Mouse (Mus musculus): Measurements from ENCODE around the gene Iqcb1. TPM values are rescaled to one million over a fixed set of nuclear protein-coding genes. Genes with fewer than 3 reads are reported as not detected.

Iqcb1 gene
- polyA plus RNA-seq (2015; fragmentation: Nextera tagmentation; extraction: Ambion mirVana), result 11.8 and 13.1 TPM in 2 replicates

DNA sequence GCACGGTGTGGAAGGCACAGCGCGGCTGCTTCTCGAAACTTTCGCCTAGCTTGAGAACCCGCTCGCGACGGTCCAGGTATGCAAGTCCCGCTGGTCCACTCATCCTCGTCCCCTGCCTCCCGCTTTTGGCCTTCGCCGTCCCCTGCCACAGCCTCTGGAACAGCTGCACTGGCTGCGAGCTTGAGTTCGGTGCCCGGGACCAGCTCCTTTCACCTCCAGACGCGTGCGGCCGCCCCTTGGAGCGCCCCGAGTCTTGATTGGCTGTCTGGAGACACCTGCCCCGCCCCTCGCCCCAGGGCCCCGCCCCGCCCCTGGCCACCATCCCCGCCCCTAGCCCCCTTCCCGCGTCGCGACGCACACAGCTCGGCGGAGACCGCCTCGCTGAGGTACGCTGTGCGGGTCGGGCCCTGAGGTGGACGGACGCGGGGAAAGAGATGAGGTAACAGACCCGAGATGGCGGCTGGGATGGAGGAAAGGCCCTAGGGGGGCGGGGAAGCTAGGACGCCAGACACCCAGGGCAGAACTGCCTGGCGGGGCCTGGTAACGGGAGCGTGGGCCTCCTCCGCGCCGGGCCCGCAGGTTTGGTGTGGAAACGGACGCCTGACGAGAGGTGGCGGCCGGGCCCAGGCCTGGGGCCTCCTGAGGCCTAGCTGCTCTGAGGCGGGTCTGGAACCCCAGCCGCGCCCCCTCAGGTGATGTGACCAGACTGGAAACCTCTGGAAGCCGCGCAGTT lies at the start of gene Iqcb1:
Iqcb1 (plus strand) TSS at position 332 of the 733 bp plus-strand sequence.
- H3K4me1 ChIP-seq (ENCODE audit: insufficient read depth, low read depth, low read length), result no peaks in the 10 kb centered on the region
- no peaks in the 10 kb centered on the region for H3K27me3 ChIP-seq (replicated peaks; ENCODE audit: insufficient read depth, low read length)
- H3K27ac ChIP-seq (ENCODE audit: low read length), result peak within 1 kb of the TSS; percentile 43; the same call in 1 of the 2 replicates
- DNase-seq (ENCODE audit: low spot score) (peak; percentile 86), ATAC-seq (peak; percentile 99)
- 2% methylated on average over 63 of the region's 64 CpGs for WGBS
- no peak for TF ChIP-seq EP300 (IDR thresholded peaks at IDR 0.05)
- TF ChIP-seq CTCF (IDR thresholded peaks at IDR 0.05), result no peak
- peak within 1 kb of the TSS; percentile 95 for H3K4me3 ChIP-seq (ENCODE audit: low read depth, low read length)
- no peaks in the 10 kb centered on the region for H3K36me3 ChIP-seq (ENCODE audit: insufficient read depth, low read length)
- peak within 1 kb of the TSS; percentile 77 for H3K9ac ChIP-seq (replicated peaks; ENCODE audit: low read depth)
- H3K9me3 ChIP-seq (ENCODE audit: low read length), result no peaks in the 10 kb centered on the region
- H3K4me2 ChIP-seq (replicated peaks; ENCODE audit: low read depth, low read length), result peak within 1 kb of the TSS; percentile 92

DNA sequence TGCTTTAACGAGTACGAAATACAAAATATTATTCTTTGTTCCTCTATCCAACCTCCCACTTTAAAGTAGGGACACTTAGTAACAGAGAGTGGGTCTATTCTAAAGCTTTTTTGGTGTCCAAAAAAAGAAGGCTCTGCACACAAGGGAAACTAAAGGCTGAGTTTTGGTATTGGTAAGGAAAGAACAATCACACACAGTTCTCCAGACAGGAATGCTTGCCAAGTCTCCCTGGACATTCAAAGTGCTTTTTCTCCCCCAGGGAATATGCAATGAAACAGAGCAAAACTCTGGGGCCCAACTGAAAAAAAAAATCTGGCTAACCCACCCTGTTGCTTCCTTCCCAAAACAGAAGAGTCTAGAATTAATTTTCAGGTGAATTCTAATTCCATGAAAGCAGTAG lies 44.0 kb upstream of the Iqcb1 start:
- ATAC-seq (no peak), DNase-seq (ENCODE audit: low spot score) (peak; percentile 27)

DNA sequence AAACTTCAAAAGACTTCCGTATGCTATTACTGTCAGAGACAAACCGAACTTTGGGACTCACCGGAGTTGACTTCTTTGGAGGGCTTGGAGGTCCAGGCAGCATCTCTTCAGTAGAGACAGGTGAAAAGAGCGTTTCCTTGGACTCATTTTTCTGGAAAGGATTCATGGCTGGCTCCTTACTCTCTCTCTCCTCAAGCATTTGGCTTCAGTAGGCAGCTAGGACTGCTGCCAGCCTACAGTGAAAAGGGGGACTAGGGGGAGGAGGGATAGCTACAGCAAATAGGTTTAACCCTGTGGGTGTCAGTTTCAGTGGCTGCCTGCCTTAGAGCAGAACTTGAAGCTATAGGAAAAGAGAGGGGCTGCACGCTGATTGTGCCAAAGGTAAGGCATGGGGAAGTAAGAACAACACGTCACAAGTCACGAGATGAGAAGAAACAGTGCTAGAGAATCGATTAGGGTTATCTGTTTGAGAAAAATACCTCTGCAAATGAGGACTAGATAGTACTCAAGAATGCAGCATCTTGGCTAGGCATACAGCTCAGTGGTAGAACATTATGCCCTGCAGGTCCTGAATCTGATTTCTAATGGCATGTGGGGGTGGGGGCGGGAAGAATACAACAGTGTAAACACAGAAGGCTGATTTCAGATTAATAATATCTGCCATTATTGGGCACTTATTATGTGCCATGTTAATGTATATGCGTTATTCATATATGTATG lies 43.4 kb upstream of the Iqcb1 start, which contains the start of gene Slc15a2:
Slc15a2 (minus strand) TSS at position 369 of the 720 bp plus-strand sequence.
- peak; percentile 66 for DNase-seq (ENCODE audit: low spot score)
- Histone ChIP-seq H3K4me1 (ENCODE audit: insufficient read depth, low read depth, low read length) (no peaks in the 10 kb centered on the region; the same call in 1 of the 2 replicates), H3K4me3 (ENCODE audit: low read depth, low read length) (peak within 1 kb of the TSS; percentile 39), H3K4me2 (replicated peaks; ENCODE audit: low read depth, low read length) (peak within 1 kb of the TSS; percentile 42), H3K27me3 (replicated peaks; ENCODE audit: insufficient read depth, low read length) (no peaks in the 10 kb centered on the region), H3K36me3 (ENCODE audit: insufficient read depth, low read length) (no peaks in the 10 kb centered on the region), H3K9me3 (ENCODE audit: low read length) (no peaks in the 10 kb centered on the region), H3K27ac (ENCODE audit: low read length) (peak within 1 kb of the TSS; percentile 5; the same call in 1 of the 2 replicates), H3K9ac (replicated peaks; ENCODE audit: low read depth) (peak within 1 kb of the TSS; percentile 20; the same call in 1 of the 2 replicates)
- ATAC-seq, result no peak
- TF ChIP-seq CTCF (IDR thresholded peaks at IDR 0.05) (no peak), EP300 (IDR thresholded peaks at IDR 0.05) (no peak)
- 48% methylated on average over 10 of the region's 10 CpGs for WGBS

More for the DNA sequence above, 44.0 kb upstream of the Iqcb1 start:
- Histone ChIP-seq H3K4me3 (ENCODE audit: low read depth, low read length) (peak overlapping the region; percentile 39), H3K9ac (replicated peaks; ENCODE audit: low read depth) (peak overlapping the region; percentile 20; the same call in 1 of the 2 replicates), H3K4me2 (replicated peaks; ENCODE audit: low read depth, low read length) (peak overlapping the region; percentile 42), H3K36me3 (ENCODE audit: insufficient read depth, low read length) (no peaks in the 10 kb centered on the region), H3K9me3 (ENCODE audit: low read length) (no peaks in the 10 kb centered on the region), H3K27me3 (replicated peaks; ENCODE audit: insufficient read depth, low read length) (no peaks in the 10 kb centered on the region), H3K27ac (ENCODE audit: low read length) (peak overlapping the region; percentile 5; the same call in 1 of the 2 replicates), H3K4me1 (ENCODE audit: insufficient read depth, low read depth, low read length) (no peaks in the 10 kb centered on the region; the same call in 1 of the 2 replicates)
- TF ChIP-seq EP300 (IDR thresholded peaks at IDR 0.05) (no peak), CTCF (IDR thresholded peaks at IDR 0.05) (no peak)
- 60% methylated on average over 2 of the region's 2 CpGs for WGBS

DNA sequence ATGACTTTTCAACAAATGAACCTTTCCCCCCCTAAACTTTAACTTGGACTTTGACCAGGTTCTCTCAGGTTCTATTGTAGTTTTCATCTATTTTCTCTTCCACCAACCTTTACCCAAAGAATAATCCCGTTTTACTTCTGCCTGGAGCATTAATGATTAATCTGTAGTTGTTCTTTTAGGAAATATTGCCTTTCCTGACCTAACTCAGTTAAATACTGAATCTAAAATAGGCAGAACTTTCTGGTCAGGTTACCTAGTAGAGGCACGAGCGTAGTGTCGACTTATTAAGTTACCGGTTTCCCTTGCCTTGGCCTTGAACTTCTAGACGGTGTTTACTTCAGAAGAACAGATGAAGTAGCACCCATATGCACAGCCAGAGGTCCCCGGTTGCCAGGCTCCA lies 41.7 kb upstream of the Iqcb1 start:
- H3K9ac ChIP-seq (replicated peaks; ENCODE audit: low read depth), result no peak overlapping the region
- ATAC-seq (no peak), DNase-seq (ENCODE audit: low spot score) (no peak)
- no peak overlapping the region for H3K4me3 ChIP-seq (ENCODE audit: low read depth, low read length)
- WGBS, result 76% methylated on average over 7 of the region's 7 CpGs
- H3K27ac ChIP-seq (ENCODE audit: low read length), result no peak overlapping the region
- TF ChIP-seq EP300 (IDR thresholded peaks at IDR 0.05) (no peak), CTCF (IDR thresholded peaks at IDR 0.05) (no peak)
- H3K36me3 ChIP-seq (ENCODE audit: insufficient read depth, low read length), result no peaks in the 10 kb centered on the region
- no peaks in the 10 kb centered on the region for H3K9me3 ChIP-seq (ENCODE audit: low read length)
- no peaks in the 10 kb centered on the region; the same call in 1 of the 2 replicates for H3K4me1 ChIP-seq (ENCODE audit: insufficient read depth, low read depth, low read length)
- H3K4me2 ChIP-seq (replicated peaks; ENCODE audit: low read depth, low read length), result no peak overlapping the region
- no peaks in the 10 kb centered on the region for H3K27me3 ChIP-seq (replicated peaks; ENCODE audit: insufficient read depth, low read length)

DNA sequence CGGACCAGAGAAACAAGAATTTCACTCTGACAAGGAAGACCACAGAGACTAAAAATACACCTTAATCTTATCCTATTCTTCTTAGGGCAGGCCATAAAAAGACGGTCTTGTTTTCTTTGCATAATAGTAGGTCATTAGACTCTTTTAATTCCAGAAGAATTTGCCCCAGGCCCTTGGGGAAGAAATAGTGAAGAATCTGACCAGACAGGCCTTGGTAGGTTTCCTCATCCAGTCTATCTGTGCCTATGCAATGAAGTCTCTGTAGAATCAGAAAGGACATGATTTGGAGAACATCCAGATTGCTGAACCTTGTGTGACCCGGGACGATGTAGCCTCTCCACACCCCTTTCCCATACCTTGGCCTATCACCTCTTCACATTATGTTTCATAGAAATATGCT lies 38.0 kb upstream of the Iqcb1 start:
- Histone ChIP-seq H3K4me1 (ENCODE audit: insufficient read depth, low read depth, low read length) (no peaks in the 10 kb centered on the region), H3K9me3 (ENCODE audit: low read length) (no peaks in the 10 kb centered on the region), H3K4me3 (ENCODE audit: low read depth, low read length) (no peak overlapping the region), H3K36me3 (ENCODE audit: insufficient read depth, low read length) (no peaks in the 10 kb centered on the region), H3K27me3 (replicated peaks; ENCODE audit: insufficient read depth, low read length) (no peaks in the 10 kb centered on the region), H3K27ac (ENCODE audit: low read length) (no peak overlapping the region), H3K4me2 (replicated peaks; ENCODE audit: low read depth, low read length) (no peak overlapping the region), H3K9ac (replicated peaks; ENCODE audit: low read depth) (no peak overlapping the region)
- no peak for DNase-seq (ENCODE audit: low spot score)
- 86% methylated on average over 4 of the region's 4 CpGs for WGBS
- no peak for ATAC-seq
- TF ChIP-seq EP300 (IDR thresholded peaks at IDR 0.05), result no peak
- no peak for TF ChIP-seq CTCF (IDR thresholded peaks at IDR 0.05)

DNA sequence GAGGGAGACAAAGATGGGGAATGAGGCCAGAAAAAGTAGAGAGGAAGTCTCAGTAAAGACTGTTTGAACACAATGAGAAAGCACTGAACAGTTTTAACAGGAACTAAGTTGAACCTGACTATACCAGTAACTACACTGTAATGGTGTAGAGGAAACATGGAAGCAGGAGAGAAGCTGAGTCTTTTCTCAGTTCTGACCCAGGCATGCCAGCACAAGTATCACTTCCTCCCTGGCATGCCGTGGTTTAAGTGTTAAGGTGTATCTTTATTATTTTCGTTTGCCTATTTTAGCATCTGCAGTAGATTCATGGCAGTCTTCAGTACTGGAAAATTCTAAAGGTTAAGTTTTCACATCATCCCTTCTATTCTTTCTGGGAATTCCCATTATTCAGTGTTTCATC lies 33.2 kb upstream of the Iqcb1 start:
- ATAC-seq (no peak), DNase-seq (ENCODE audit: low spot score) (no peak)
- Histone ChIP-seq H3K27me3 (replicated peaks; ENCODE audit: insufficient read depth, low read length) (no peaks in the 10 kb centered on the region), H3K36me3 (ENCODE audit: insufficient read depth, low read length) (no peaks in the 10 kb centered on the region), H3K9ac (replicated peaks; ENCODE audit: low read depth) (no peak overlapping the region), H3K9me3 (ENCODE audit: low read length) (no peaks in the 10 kb centered on the region), H3K27ac (ENCODE audit: low read length) (no peak overlapping the region), H3K4me3 (ENCODE audit: low read depth, low read length) (no peak overlapping the region), H3K4me1 (ENCODE audit: insufficient read depth, low read depth, low read length) (no peaks in the 10 kb centered on the region), H3K4me2 (replicated peaks; ENCODE audit: low read depth, low read length) (no peak overlapping the region)
- TF ChIP-seq CTCF (IDR thresholded peaks at IDR 0.05), result no peak
- no peak for TF ChIP-seq EP300 (IDR thresholded peaks at IDR 0.05)
- 88% methylated on average over 2 of the region's 2 CpGs for WGBS

Data from lung, postnatal 0 days (tissue).